Mouse (Mus musculus): ENCODE results near the gene Scfd2.

DNA sequence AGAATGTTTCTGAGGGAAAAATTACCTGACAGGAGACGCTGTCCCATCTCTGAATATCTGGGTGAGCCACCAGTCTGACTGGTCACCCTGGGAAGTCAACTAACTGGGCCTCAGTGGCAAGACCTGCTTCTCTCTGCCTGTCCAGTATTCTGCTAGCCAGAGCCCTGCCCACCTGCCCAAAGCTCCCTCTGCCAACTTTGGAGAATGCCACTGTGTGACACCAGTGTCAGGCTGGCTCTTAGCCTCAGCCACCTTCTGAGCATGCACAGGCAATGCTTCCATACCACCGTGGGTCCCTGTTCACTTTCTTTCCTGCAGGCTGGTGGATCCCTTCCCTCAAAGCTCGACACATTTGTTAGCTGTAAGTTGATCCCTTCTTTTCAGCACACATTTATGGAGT, 281.8 kb downstream of the Scfd2 start:
- TF ChIP-seq CTCF (IDR thresholded peaks at IDR 0.05; ENCODE audit: low read depth) (no peak), EP300 (IDR thresholded peaks at IDR 0.05; ENCODE audit: low read depth) (no peak)
